Mouse (Mus musculus) monocyte, adult 2 months (primary cell): ENCODE data around the gene Ppm1n.

Experiments used
- DNase-seq, 2 experiments: peaks; one replicate each; pipeline ENCODE4 v3.0.0; 2022; ENCODE audit warnings: low spot score in 2 of 2, low read depth in 1 of 2

The Ppm1n gene

GRCm38 (mm10) chr7:19226817-19227797 is 52.8 kb downstream of the Ppm1n start:
- peak in 1 of 2 experiments; percentile 17 for DNase-seq
